Mouse (Mus musculus) midbrain, embryonic 14.5 days (tissue): ENCODE measurements at regions not wholly inside any gene's neighbourhood (a gene's known extent, or its start where the extent isn't known, plus 50 kb on each side); places are given as distances from the start of the nearest gene placed in this dataset.
A peak's percentile ranks its signal among the peaks of the same experiment; 100 is the strongest.

Source experiments
- ATAC-seq: fragments of 200-750 bp; cut with Nextera tagmentation; 2 replicates; pipeline ENCODE4 v1.8.0; 2017; ENCODE audit warnings: moderate number of reproducible peaks, moderate library complexity; ENCODE audit not compliant: low FRiP score, low TSS enrichment
- DNase-seq: peaks from one replicate; pipeline ENCODE4 v3.0.0-alpha.2; 2015
- H3K27ac ChIP-seq: fragments of 300-500 bp; sonication (generic); replicated peaks from 2 replicates; pipeline ENCODE4 v1.5.1; 2014; ENCODE audit warnings: mild to moderate bottlenecking, low read depth, low read length, moderate library complexity
- H3K27me3 ChIP-seq: fragments of 300-500 bp; sonication (generic); 2 replicates; pipeline ENCODE4 v1.6.1; 2014; ENCODE audit warnings: low read length, control low read depth, mixed read lengths; ENCODE audit not compliant: control insufficient read depth, insufficient read depth
- H3K36me3 ChIP-seq: fragments of 300-500 bp; sonication (generic); 2 replicates; pipeline ENCODE4 v1.6.1; 2014; ENCODE audit warnings: low read length, control low read depth; ENCODE audit not compliant: control insufficient read depth, insufficient read depth
- H3K4me1 ChIP-seq: fragments of 300-500 bp; sonication (generic); 2 replicates; pipeline ENCODE4 v1.6.1; 2014; ENCODE audit warnings: mild to moderate bottlenecking, antibody characterized with exemption, low read length, control low read depth; ENCODE audit not compliant: control insufficient read depth, insufficient read depth
- H3K4me2 ChIP-seq: fragments of 300-500 bp; sonication (generic); 2 replicates; pipeline ENCODE4 v1.6.1; 2014; ENCODE audit warnings: mild to moderate bottlenecking, low read length, moderate library complexity
- H3K4me3 ChIP-seq: fragments of 300-500 bp; sonication (generic); replicated peaks from 2 replicates; pipeline ENCODE4 v1.5.1; 2014; ENCODE audit warnings: low read depth, low read length
- H3K9ac ChIP-seq: fragments of 300-500 bp; sonication (generic); replicated peaks from 2 replicates; pipeline ENCODE4 v1.6.1; 2014; ENCODE audit warnings: mild to moderate bottlenecking, low read length, moderate library complexity
- H3K9me3 ChIP-seq: fragments of 300-500 bp; sonication (generic); 2 replicates; pipeline ENCODE4 v1.6.1; 2016; ENCODE audit warnings: low read length, control low read depth, mixed read lengths; ENCODE audit not compliant: control insufficient read depth
- whole genome bisulfite sequencing: fragments of 180-500 bp; shearing (Covaris S2); extraction: QIAGEN DNeasy Blood & Tissue Kit; methylation state at CpG from one replicate; pipeline ENCODE4 v1.1.7; 2014; 5-methylcytosine and 5-hydroxymethylcytosine counted together

DNA sequence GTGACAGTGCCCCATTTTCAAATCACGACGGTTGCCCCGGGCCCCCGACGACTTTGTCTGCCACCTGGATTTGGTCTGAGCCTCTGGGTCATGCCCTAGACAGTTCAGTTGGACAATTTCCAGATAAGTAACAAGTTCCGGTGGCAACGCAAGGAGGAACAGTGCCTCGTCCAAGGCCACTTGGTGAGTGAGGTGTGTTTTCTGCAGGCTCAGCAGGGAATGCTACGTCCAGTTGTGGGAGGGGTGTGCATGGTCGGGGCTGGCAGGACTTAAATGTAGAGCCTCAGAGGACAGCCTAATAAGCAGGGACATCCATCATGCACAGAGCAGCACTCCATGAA lies 78.7 kb upstream of the Prok2 start:
- ATAC-seq (0 out of 2 replicates have a peak, but pooled peaks have one; percentile 10), DNase-seq (no peak)
- Histone ChIP-seq H3K27ac (peak overlapping the region; percentile 55; the same call in 1 of the 2 replicates), H3K4me3 (peak overlapping the region; percentile 15; the same call in 1 of the 2 replicates), H3K9ac (peak overlapping the region; percentile 34), H3K36me3 (no peaks in the 10 kb centered on the region), H3K4me1 (peaks cover 5% of the 10 kb centered on the region; the same call in 1 of the 2 replicates), H3K27me3 (0 out of 2 replicates have a peak, but pooled peaks cover 2% of the 10 kb centered on the region), H3K9me3 (no peaks in the 10 kb centered on the region), H3K4me2 (peak overlapping the region; percentile 48)
- 19% methylated on average over 10 of the region's 10 CpGs for WGBS

DNA sequence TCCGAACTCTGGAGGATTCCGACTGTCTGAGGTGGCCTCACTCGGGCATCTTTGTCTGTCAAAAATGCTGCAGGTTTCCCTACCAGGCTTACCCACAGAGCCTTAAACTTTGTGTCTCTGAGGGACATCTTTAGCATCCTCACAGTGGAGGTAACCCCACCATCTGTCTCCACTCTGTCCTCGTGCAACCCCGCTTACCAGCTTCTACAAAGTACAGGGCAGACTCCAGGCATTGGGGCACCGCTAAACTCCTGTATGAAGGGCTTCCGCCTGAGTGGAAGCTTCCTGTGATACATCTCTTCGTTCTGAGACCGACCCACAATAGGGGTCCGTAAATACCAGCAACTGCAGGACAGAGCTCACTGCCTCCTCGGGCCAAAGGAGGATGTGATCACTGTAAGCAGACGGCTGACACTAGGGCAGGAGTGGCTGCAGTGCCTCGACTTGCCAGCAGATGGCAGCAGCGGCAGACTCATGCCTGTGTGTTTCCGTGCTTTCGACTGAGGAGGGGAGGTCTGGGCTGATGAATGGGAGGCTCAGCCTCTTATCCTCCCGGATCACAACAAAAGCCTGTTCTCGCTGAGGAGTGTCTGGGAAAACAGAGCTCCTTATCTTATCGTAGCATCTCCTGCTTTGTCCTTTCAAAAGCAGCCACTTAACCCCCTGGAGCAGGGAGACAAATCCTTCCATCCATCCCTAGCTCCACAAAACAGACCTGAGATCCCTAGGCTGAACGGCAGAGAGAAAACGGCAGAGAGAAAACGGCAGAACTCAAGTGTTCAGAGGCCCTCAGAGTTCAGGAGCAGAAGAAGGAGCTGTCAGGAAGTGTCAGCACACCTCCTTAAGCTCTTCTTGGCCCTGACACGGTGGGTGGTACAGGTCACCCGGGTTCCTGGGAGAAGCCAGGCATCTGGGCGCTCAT lies 78.1 kb upstream of the Prok2 start:
- Histone ChIP-seq H3K4me2 (peak overlapping the region; percentile 48), H3K9ac (peak overlapping the region; percentile 34), H3K9me3 (no peaks in the 10 kb centered on the region), H3K4me3 (peak overlapping the region; percentile 15; the same call in 1 of the 2 replicates), H3K27me3 (0 out of 2 replicates have a peak, but pooled peaks cover 2% of the 10 kb centered on the region), H3K36me3 (no peaks in the 10 kb centered on the region), H3K4me1 (peaks cover 5% of the 10 kb centered on the region; the same call in 1 of the 2 replicates), H3K27ac (peak overlapping the region; percentile 55; the same call in 1 of the 2 replicates)
- ATAC-seq, result peak; percentile 92
- WGBS, result 18% methylated on average over 25 of the region's 25 CpGs
- DNase-seq, result peak; percentile 96

DNA sequence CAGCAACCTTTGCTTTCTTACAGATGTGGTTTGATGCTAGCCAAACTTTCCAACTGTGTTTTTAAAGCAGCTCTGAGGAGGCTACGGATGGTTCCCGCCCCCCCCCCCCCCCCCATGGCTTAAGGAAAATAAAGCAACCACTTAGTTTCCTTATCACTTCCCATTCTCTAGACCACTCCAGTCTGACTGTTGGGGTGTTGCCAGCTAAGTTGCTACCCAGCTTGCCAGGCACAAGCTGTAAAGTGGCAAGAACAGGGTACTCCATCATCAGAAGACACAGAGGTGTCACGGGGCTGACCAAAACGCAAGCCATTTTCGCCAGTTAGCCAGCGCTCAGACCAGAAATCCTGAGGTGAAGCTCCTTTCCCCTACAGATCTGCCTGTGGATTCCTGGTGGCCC lies 74.7 kb upstream of the Prok2 start:
- WGBS, result 72% methylated on average over 6 of the region's 6 CpGs
- Histone ChIP-seq H3K4me3 (no peak overlapping the region), H3K27me3 (0 out of 2 replicates have a peak, but pooled peaks cover 2% of the 10 kb centered on the region), H3K27ac (no peak overlapping the region), H3K4me2 (no peak overlapping the region), H3K4me1 (peaks cover 5% of the 10 kb centered on the region; the same call in 1 of the 2 replicates), H3K9me3 (no peaks in the 10 kb centered on the region), H3K36me3 (no peaks in the 10 kb centered on the region), H3K9ac (no peak overlapping the region)
- DNase-seq, result no peak
- no peak for ATAC-seq

DNA sequence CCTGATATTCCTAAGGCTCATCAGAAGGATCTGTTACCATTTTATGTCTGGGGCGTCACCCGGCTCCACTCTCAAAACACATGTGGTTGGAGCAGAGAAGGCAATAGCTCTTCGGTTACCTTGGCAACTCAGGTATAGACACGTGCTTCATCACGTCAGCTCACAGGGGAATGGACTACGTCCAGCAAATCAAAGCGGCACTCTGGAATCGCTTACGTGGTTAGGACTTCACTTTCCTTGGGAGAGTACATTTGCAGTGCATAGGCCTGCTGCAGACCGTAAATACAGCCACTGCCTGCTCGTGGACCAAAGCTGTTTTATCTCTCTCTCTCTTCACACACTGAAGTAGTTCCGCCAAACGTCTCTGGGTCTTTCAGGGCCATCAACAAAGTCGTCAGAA lies 74.1 kb upstream of the Prok2 start:
- Histone ChIP-seq H3K4me2 (no peak overlapping the region), H3K27ac (no peak overlapping the region), H3K36me3 (no peaks in the 10 kb centered on the region), H3K9me3 (no peaks in the 10 kb centered on the region), H3K27me3 (0 out of 2 replicates have a peak, but pooled peaks cover 2% of the 10 kb centered on the region), H3K4me1 (peaks cover 5% of the 10 kb centered on the region; the same call in 1 of the 2 replicates), H3K4me3 (no peak overlapping the region), H3K9ac (no peak overlapping the region)
- DNase-seq (peak; percentile 62), ATAC-seq (no peak)
- 64% methylated on average over 14 of the region's 14 CpGs for WGBS

DNA sequence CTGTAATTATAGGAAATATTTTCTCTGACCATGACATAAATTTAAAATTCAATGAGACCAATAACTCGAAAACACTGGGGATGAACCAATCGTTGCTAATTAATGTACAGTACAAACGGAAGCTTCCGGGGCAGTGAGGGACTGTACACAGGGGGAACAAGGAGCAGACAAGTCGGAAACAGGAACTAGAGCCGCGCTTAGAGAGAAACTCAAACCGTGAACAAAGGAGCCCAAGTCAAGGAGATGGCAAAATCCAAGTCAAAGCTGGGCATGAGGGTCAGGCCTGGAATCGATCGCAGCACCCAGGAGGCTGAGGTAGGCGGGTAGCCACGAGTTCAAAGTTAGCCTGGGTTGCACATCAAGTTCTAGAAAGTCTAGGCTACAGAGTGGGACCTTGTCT lies 70.2 kb upstream of the Prok2 start:
- Histone ChIP-seq H3K36me3 (no peaks in the 10 kb centered on the region), H3K4me1 (no peaks in the 10 kb centered on the region), H3K9me3 (no peaks in the 10 kb centered on the region), H3K4me2 (no peak overlapping the region), H3K9ac (no peak overlapping the region), H3K27ac (no peak overlapping the region), H3K4me3 (no peak overlapping the region), H3K27me3 (no peaks in the 10 kb centered on the region)
- DNase-seq, result no peak
- WGBS, result 91% methylated on average over 12 of the region's 12 CpGs
- ATAC-seq, result no peak

DNA sequence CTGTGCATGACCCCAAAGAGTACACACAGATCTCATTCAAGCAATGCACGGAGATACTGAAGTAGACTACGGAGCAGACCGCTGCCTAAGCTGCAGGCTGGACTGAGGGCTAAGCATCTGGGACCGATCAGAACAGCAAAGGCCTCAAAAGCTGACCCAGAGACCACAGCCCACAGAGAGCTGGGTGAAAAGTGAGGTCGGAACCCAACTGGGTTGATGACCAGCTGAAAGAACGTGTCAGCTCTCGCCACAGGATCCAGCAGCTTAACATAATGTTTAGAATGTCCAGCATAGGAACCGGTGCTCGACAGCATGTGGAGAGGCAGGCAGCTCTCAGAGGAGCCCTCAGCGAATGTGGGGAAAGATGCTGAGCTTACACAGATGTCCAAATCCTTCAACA lies 67.4 kb upstream of the Prok2 start:
- no peaks in the 10 kb centered on the region for H3K9me3 ChIP-seq
- no peak overlapping the region for H3K27ac ChIP-seq
- no peaks in the 10 kb centered on the region for H3K27me3 ChIP-seq
- WGBS, result 41% methylated on average over 10 of the region's 10 CpGs
- H3K4me3 ChIP-seq, result no peak overlapping the region
- DNase-seq (no peak), ATAC-seq (no peak)
- no peak overlapping the region for H3K9ac ChIP-seq
- no peak overlapping the region for H3K4me2 ChIP-seq
- no peaks in the 10 kb centered on the region for H3K36me3 ChIP-seq
- H3K4me1 ChIP-seq, result no peaks in the 10 kb centered on the region

DNA sequence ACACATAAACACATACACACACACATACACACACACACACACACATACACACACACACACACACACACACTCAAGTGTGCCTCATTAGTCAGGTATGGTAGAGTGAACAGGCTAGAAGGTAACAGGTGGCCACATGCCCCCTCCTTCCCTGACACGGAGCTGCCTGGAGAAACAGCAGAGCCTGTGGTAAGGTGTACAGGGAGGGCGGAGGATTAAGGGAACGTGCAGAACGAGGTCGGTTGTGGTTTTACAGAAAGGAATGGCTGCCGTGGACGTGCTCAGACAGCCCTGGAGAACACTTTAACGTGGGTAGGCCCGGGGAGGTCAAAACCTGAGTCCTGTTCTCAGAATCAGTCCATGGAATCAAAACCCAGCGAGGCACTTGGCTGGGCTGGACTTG lies 66.2 kb upstream of the Prok2 start:
- Histone ChIP-seq H3K4me1 (no peaks in the 10 kb centered on the region), H3K9ac (no peak overlapping the region), H3K4me2 (no peak overlapping the region), H3K27ac (no peak overlapping the region), H3K36me3 (no peaks in the 10 kb centered on the region), H3K4me3 (no peak overlapping the region), H3K9me3 (no peaks in the 10 kb centered on the region), H3K27me3 (no peaks in the 10 kb centered on the region)
- ATAC-seq (no peak), DNase-seq (no peak)
- WGBS, result 71% methylated on average over 10 of the region's 10 CpGs

DNA sequence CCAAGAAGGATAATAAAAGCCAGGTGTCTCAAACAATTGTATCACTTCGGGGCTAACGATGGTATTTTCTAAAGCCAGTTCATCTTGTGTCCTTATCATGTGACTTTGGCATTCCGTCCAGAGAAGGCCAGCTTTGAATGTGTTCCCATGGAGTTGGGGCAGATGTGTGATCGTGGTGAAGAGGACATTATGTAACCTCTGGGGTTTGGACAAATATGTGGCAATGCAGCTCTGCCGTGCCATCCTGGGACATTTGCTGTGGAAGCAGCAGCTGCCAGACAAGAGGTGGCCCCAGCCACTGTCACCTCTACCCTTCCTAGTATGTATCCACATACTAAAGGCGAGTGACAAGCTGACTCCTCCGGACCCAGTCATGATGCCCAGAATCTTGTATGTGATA lies 60.8 kb upstream of the Prok2 start:
- H3K27me3 ChIP-seq, result no peaks in the 10 kb centered on the region
- H3K4me1 ChIP-seq, result 0 out of 2 replicates have a peak, but pooled peaks cover 6% of the 10 kb centered on the region
- no peak overlapping the region for H3K9ac ChIP-seq
- H3K9me3 ChIP-seq, result no peaks in the 10 kb centered on the region
- ATAC-seq (no peak), DNase-seq (no peak)
- H3K27ac ChIP-seq, result no peak overlapping the region
- no peaks in the 10 kb centered on the region for H3K36me3 ChIP-seq
- 91% methylated on average over 7 of the region's 7 CpGs for WGBS
- H3K4me2 ChIP-seq, result no peak overlapping the region
- no peak overlapping the region for H3K4me3 ChIP-seq

DNA sequence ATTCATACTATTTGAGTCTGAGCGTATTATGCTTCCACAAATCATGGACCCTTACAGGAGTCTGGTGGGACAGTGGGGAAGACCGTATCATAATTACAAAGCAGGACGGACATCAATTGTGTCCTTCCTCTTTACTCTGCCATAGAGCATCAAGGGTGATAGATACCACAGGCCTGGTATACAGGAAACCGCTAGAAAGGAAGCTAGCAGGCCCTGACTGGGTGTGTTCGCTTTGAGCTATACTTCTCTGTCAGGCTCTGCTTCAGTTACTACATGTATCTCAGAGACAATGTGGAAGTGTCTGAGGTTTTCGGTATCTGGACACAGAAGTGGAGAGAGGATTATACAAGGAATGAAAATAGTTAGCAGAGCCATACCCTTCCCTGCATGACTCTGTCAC lies 59.0 kb upstream of the Prok2 start:
- ATAC-seq, result no peak

More for the DNA sequence above, 59.0 kb upstream of the Prok2 start:
- Histone ChIP-seq H3K27ac (no peak overlapping the region), H3K9ac (no peak overlapping the region), H3K36me3 (no peaks in the 10 kb centered on the region), H3K27me3 (no peaks in the 10 kb centered on the region), H3K9me3 (no peaks in the 10 kb centered on the region), H3K4me2 (no peak overlapping the region), H3K4me1 (0 out of 2 replicates have a peak, but pooled peaks cover 6% of the 10 kb centered on the region), H3K4me3 (no peak overlapping the region)
- no peak for DNase-seq
- 93% methylated on average over 6 of the region's 6 CpGs for WGBS
